Mouse (Mus musculus): ENCODE measurements around the gene Pram1. TPM values are rescaled to one million over a fixed set of nuclear protein-coding genes. Genes with fewer than 3 reads are reported as not detected.

Gene Pram1
- total RNA-seq, 2 experiments from 2014 or later: 0.17 TPM; not detected in 1

DNA sequence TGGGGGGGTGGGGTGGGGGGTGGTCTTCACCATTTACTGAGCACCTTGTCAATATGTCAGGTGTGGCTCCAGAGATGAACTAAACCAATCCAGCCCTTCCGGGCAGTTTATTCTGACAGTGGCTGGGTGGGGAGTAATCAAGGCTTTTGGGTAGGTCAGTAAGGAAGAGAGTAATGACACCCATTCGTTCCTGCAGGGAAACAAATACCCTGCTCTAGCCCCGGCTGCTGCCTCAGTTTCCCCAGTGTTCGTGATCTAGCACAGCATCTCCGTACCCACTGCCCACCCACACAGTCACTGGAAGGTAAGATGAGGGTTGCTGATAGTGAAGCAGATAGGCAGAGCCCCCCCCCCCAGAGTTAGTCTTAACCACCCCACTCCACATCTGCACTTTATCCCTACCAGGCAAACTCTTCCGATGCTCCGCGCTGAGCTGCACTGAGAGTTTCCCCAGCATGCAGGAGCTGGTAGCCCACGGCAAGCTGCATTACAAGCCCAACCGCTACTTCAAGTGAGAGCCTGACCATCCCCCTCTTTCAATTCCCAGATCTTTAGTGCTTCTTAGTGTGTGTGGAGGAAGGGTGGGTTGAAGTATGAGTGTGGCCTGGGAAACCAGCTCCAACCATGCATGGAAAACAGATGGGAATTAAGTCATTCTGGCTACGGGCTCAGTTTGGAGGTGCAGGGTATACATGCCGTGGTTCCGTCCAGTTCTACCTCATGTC, 7.5 kb upstream of the Pram1 start:
- intact Hi-C loops (cut with DNase I): no loop called here
- DNase-seq: no peak
- no peak for TF ChIP-seq CTCF (IDR thresholded peaks at IDR 0.05)
- peak overlapping the region; percentile 99; the same call in 1 of the 2 replicates for H3K27ac ChIP-seq
- H3K4me3 ChIP-seq: peak overlapping the region; percentile 78

DNA sequence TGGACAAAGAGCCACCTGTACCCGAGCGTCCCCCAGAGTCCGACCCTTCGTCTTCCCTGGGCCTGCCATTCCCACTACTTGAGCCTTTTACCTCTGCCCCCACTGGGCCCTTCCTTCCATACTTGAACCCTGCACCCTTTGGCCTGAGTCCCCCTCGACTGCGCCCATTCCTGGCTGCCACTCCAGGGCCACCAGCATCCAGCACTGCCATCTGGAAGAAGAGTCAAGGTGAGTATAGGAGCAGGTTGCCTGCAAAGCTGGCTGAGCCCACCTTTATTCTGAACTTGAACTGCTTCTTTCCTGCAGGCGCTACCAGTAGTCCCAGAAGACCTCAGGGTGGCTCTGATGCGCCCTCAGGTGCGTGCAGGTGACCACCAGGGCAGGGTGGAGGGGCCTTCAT, 6.6 kb upstream of the Pram1 start:
- no peak for TF ChIP-seq CTCF (IDR thresholded peaks at IDR 0.05)
- H3K4me3 ChIP-seq: no peak overlapping the region
- no peak for DNase-seq
- intact Hi-C loops (cut with DNase I): no loop called here
- H3K27ac ChIP-seq: no peak overlapping the region

DNA sequence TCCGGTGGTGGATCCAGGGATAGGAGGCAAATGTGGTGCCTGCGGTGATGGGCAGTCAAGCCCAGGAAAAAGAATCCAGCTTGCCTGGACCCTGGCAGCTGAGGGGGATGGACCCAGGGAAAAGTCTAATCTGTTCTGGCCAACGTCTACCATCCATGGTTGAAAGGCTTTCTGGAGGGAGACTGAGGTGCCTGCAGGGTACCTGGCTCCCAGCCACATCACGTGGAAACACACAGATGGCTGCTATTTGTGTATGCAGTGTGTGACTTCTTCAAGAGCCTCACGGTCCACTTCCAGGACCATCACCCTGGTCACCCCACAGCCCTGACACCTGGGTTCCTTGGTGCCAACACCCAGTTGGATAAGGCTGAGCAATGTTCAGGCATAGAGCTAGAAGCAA, 6.1 kb upstream of the Pram1 start:
- Histone ChIP-seq H3K4me3 (no peak overlapping the region), H3K27ac (no peak overlapping the region)
- intact Hi-C loops (cut with DNase I): no loop called here
- TF ChIP-seq CTCF (IDR thresholded peaks at IDR 0.05): no peak
- no peak for DNase-seq

DNA sequence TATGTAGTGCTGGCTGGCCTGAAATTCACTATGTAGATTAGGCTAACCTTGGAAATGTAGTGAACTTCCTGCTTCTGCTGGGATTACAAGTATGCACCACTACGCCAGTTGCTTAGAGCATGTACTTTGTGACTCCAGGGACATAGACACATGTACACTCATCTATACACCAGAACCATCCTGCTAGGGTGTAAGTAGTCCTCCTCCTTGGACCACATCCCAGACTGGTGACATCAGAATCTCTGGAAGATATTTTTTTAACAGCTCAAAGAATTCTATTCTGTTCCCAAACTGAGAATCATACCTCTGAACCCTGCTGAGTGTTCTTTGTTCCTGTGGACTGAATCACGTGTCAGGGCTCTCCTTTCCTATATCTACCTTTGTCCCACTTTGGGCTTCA, 818 bp upstream of the Pram1 start:
- Histone ChIP-seq H3K27ac (no peak overlapping the region), H3K4me3 (no peak overlapping the region)
- intact Hi-C loops (cut with DNase I): no loop called here
- no peak for TF ChIP-seq CTCF (IDR thresholded peaks at IDR 0.05)
- no peak for DNase-seq

DNA sequence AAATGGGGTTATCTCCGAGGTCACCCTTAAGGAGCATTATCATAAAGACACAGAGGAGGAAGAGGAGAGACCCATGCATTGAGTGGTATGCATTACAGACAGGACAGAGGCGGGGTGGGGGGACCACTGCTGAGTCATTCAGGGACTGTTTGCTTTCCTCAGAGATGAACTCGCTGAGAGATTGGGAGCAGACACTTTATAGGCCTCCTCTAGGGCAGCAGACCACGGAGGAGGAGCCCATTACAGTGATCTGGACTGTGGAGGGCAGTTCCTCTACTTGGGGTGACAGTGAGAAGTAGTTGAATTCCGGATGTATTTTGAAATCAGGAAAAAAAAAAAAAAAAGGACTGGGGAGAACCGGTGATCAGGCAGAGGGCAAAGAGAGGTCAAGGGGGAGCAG, 1.9 kb downstream of the Pram1 start:
- DNase-seq: no peak

DNA sequence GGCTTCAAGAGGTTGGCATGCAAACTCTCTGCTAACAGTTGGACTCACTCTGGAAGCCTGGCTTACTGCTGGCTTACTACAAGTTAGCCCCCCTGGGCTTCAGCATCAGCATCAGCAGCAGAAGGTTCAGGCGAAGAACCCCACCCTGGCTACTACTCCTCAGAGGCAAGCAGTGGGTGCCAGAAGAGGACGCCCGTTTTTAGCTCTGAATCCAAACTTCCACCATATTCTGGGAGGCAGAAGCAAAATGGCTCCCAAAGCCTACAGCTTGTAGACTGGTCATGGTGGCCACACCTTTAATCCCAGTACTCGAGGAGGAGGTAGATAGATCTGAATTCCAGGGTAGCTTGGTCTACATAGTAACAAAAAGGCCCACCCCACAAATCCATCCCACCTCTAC, 6.2 kb downstream of the Pram1 start:
- no peak for DNase-seq
- no peak for TF ChIP-seq CTCF (IDR thresholded peaks at IDR 0.05)
- no peak overlapping the region for H3K27ac ChIP-seq
- intact Hi-C loops (cut with DNase I): no loop called here
- H3K4me3 ChIP-seq: no peak overlapping the region

More for the DNA sequence above, 1.9 kb downstream of the Pram1 start:
- H3K27ac ChIP-seq: no peak overlapping the region
- intact Hi-C loops (cut with DNase I): no loop called here
- H3K4me3 ChIP-seq: no peak overlapping the region
- no peak for TF ChIP-seq CTCF (IDR thresholded peaks at IDR 0.05)

DNA sequence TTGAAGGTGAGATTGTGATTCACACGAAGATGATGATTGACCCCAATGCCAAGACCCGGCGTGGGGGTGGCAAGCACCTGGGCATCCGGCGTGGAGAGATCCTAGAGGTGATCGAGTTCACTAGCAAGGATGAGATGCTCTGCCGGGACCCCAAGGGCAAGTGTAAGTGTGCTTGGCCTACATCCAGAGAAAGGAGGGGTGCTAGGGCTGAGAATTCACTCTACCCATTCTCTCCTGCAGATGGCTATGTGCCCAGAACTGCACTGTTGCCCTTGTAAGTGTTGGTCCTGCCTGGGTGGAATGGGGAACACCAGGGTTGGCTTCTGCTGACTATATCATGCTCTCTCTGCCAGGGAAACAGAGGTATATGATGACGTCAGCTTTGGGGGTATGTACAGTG, 7.2 kb downstream of the Pram1 start:
- intact Hi-C loops (cut with DNase I): no loop called here
- Histone ChIP-seq H3K4me3 (no peak overlapping the region), H3K27ac (no peak overlapping the region)
- TF ChIP-seq CTCF (IDR thresholded peaks at IDR 0.05): no peak
- DNase-seq: peak; percentile 21

DNA sequence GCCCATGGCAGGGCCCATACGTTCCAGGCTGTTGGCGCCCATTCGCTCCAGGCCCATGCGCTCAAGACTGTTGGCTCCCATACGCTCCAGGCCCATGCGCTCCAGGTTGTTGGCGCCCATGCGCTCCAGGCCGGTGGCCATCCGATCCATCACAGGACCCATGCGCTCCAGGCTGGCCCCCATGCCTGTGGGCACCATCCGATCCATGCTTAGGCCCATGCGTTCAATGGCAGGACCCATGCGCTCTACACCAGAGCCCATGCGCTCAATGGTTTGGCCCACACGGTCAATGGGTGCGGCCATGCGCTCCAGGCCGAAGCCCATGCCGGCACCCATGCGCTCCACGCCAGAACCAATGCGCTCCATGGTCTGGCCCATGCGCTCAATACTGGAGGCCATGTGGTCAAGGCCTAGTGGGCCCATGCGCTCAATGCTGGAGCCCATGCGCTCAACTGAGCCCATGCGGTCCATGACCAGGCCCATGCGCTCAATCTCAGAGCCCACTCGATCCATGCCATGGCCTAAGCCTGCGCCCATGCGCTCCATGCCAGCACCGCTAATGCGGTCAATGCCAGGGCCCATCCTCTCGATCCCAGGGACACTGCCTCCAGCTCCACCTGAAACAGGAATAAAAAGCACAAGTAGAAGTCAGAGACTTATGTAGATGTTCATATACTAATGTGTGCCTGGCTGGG, 12.1 kb downstream of the Pram1 start:
- H3K4me3 ChIP-seq: no peak overlapping the region
- intact Hi-C loops (cut with DNase I): no loop called here
- TF ChIP-seq CTCF (IDR thresholded peaks at IDR 0.05): no peak
- DNase-seq: no peak
- no peak overlapping the region for H3K27ac ChIP-seq

DNA sequence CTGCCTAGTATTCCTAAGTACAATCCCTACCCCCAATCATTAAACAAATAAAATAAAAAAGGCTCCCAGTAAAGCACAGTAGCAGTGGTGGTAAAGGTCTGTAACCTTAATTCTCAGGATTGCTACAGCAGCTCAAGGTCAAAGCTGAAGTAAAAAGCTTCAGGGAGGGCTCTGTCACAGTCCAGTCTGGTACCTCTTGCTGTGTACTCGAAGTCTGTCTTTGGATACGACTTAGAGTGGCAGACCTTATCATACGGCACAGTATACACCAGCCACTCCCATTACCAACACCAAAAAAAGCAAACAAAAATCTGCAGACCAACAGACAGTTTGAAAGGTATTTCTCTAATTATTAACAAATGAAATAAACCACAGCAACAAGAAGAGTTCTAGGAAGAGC, 29.0 kb downstream of the Pram1 start:
- no peak overlapping the region for H3K27ac ChIP-seq
- no peak overlapping the region for H3K4me3 ChIP-seq
- DNase-seq: no peak
- intact Hi-C loops (cut with DNase I): no loop called here
- no peak for TF ChIP-seq CTCF (IDR thresholded peaks at IDR 0.05)

DNA sequence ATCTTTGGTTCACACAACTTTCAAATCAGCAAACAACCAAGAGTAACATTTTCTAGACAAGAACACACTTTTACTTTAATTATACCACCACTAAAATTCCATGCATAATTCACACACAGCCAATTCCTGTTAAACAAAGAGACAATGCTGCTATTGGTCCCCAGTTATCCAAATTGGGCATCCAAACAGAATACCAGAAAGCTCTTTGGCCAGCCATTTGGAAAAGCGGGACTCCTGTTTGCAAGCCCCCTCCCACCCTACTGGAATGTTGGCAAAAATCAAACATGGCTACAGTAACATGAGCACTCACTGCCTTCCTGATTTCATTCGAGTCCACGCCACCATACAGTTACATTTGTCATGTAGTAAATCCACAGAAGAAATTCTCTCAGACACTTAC, 31.8 kb downstream of the Pram1 start:
- no peak for TF ChIP-seq CTCF (IDR thresholded peaks at IDR 0.05)
- H3K27ac ChIP-seq: no peak overlapping the region
- intact Hi-C loops (cut with DNase I): no loop called here
- DNase-seq: no peak
- H3K4me3 ChIP-seq: no peak overlapping the region

DNA sequence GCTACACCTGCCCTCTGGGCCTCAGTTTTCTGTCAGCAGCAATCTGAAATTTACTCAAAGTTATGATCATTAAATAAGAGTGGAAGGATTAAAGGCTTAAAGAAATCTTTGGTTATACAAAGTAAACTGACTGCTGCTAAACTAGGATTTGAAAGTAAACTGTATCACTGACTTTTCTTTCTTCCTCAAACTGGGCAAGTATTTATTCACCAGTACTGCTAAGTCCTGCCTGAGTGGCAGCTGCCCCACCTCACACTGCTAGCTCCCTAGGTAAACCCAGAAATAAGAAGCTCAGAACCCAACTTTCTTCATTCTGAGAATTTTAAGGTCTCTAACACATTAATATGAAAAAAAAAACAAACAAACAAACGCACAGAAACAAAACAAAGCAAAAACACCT, 36.0 kb downstream of the Pram1 start:
- no peak for TF ChIP-seq CTCF (IDR thresholded peaks at IDR 0.05)
- Histone ChIP-seq H3K4me3 (no peak overlapping the region), H3K27ac (no peak overlapping the region)
- intact Hi-C loops (cut with DNase I): no loop called here
- no peak for DNase-seq

DNA sequence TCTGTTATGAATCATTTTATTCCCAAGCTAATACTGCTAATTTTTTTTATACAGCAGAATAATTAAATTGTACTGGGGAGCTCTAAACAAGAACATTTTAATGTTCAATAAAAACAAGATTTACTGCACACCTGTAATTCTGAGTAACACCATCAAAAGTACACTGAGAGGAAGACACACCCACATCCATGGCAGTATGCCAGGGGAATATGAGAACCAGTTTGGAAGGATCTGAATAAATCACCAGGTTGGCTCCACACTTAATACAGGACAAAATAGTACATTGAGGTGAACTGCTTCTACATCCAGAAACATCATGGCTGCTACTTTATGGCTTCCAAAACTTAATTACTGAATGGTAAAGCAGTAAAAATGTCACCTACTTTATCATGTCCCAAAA, 37.6 kb downstream of the Pram1 start:
- Histone ChIP-seq H3K27ac (no peak overlapping the region), H3K4me3 (no peak overlapping the region)
- no peak for TF ChIP-seq CTCF (IDR thresholded peaks at IDR 0.05)
- intact Hi-C loops (cut with DNase I): no loop called here
- DNase-seq: peak; percentile 43

DNA sequence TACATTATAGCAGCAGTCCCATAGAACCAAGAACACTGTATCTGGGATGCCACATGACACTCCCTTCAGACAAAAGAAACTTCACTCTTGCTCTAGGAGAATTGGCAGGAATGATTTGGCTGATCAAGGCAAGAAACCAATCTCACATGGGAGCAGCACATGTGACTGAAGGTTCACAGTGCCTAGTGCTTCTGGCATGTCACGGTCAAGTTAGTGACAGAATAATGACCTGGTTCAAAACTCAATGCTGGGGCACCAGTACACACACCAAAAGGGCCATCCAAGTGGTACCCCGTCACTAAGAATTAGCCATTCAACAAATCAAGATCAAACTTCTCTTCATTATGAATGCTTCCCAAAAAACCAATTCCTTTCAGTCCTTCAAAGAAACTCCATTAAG, 38.2 kb downstream of the Pram1 start:
- TF ChIP-seq CTCF (IDR thresholded peaks at IDR 0.05): no peak
- no peak overlapping the region for H3K4me3 ChIP-seq
- no peak for DNase-seq
- peak overlapping the region; percentile 9; the same call in 1 of the 2 replicates for H3K27ac ChIP-seq
- intact Hi-C loops (cut with DNase I): no loop called here

DNA sequence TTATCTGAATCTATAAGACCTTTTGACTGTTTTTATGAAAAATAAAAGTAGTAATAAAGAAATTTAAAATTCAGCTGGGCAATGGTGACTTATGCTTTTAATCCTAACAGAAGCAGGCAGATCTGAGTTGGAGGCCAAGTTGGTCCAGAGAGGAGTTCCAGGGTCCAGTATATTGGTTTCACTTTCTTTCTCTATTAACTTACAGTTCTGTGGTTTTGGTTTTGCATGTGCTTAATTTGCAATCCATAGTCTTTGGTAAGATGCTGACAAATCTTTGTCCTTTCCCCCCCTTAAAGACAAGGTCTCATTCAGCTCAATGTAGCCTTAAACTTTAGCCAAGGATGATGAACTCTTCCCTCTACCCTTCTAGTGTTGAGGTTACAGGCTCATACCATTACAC, 40.9 kb downstream of the Pram1 start:
- intact Hi-C loops (cut with DNase I): no loop called here
- no peak for DNase-seq
- Histone ChIP-seq H3K27ac (no peak overlapping the region), H3K4me3 (no peak overlapping the region; the same call in 1 of the 2 replicates)
- TF ChIP-seq CTCF (IDR thresholded peaks at IDR 0.05): no peak
